Mouse (Mus musculus) neural tube, embryonic 12.5 days (tissue): ENCODE measurements at regions not wholly inside any gene's neighbourhood (a gene's known extent, or its start where the extent isn't known, plus 50 kb on each side); places are given as distances from the start of the nearest gene placed in this dataset.

Experiments used
- ATAC-seq: fragments of 200-750 bp; cut with Nextera tagmentation; 2 replicates; pipeline ENCODE4 v1.8.0; 2017; ENCODE audit warnings: low read depth, mild to moderate bottlenecking, moderate TSS enrichment, moderate library complexity; ENCODE audit not compliant: low FRiP score
- H3K27ac ChIP-seq: fragments of 300-500 bp; sonication (generic); 2 replicates; pipeline ENCODE4 v1.5.1; 2016
- H3K27me3 ChIP-seq: fragments of 300-500 bp; sonication (generic); replicated peaks from 2 replicates; pipeline ENCODE4 v1.6.1; 2016; ENCODE audit warnings: mild to moderate bottlenecking
- H3K36me3 ChIP-seq: fragments of 300-500 bp; sonication (generic); 2 replicates; pipeline ENCODE4 v1.6.1; 2016; ENCODE audit warnings: mild to moderate bottlenecking
- H3K4me1 ChIP-seq: fragments of 300-500 bp; sonication (generic); 2 replicates; pipeline ENCODE4 v1.6.1; 2016
- H3K4me2 ChIP-seq: fragments of 300-500 bp; sonication (generic); replicated peaks from 2 replicates; pipeline ENCODE4 v1.6.1; 2016; ENCODE audit warnings: mild to moderate bottlenecking
- H3K4me3 ChIP-seq: fragments of 300-500 bp; sonication (generic); 2 replicates; pipeline ENCODE4 v1.5.1; 2016
- H3K9ac ChIP-seq: fragments of 300-500 bp; sonication (generic); 2 replicates; pipeline ENCODE4 v1.6.1; 2016; ENCODE audit warnings: mild to moderate bottlenecking
- H3K9me3 ChIP-seq: fragments of 300-500 bp; sonication (generic); 2 replicates; pipeline ENCODE4 v1.6.1; 2016; ENCODE audit warnings: mild to moderate bottlenecking
- WGBS: fragments of 180-500 bp; shearing (Covaris S2); methylation state at CpG from one replicate; pipeline ENCODE4 v1.1.7; 2016; 5-methylcytosine and 5-hydroxymethylcytosine counted together

- Histone ChIP-seq H3K4me1 (no peaks in the 10 kb centered on the region), H3K27me3 (no peaks in the 10 kb centered on the region), H3K27ac (no peak overlapping the region), H3K9ac (no peak overlapping the region), H3K4me2 (no peak overlapping the region), H3K9me3 (no peaks in the 10 kb centered on the region), H3K36me3 (no peaks in the 10 kb centered on the region), H3K4me3 (no peak overlapping the region)
- no peak for ATAC-seq
These were observed 150.3 kb downstream of the Rnf152 start for GRCm38 (mm10) chr1:105206216-105206615.

GRCm38 (mm10) chr1:105199305-105199704 is 157.2 kb downstream of the Rnf152 start:
- no peaks in the 10 kb centered on the region for H3K36me3 ChIP-seq
- H3K9ac ChIP-seq = no peak overlapping the region
- 79% methylated on average over 3 of the region's 3 CpGs for WGBS
- H3K27me3 ChIP-seq = no peaks in the 10 kb centered on the region
- no peak overlapping the region for H3K4me3 ChIP-seq
- no peaks in the 10 kb centered on the region for H3K9me3 ChIP-seq
- no peaks in the 10 kb centered on the region for H3K4me1 ChIP-seq
- no peak overlapping the region for H3K27ac ChIP-seq
- no peak overlapping the region for H3K4me2 ChIP-seq
- no peak for ATAC-seq

- Histone ChIP-seq H3K36me3 (no peaks in the 10 kb centered on the region), H3K9me3 (no peaks in the 10 kb centered on the region), H3K27ac (no peak overlapping the region), H3K4me2 (no peak overlapping the region), H3K9ac (no peak overlapping the region), H3K27me3 (no peaks in the 10 kb centered on the region), H3K4me1 (no peaks in the 10 kb centered on the region), H3K4me3 (no peak overlapping the region)
- WGBS = 93% methylated on average over 3 of the region's 3 CpGs
- ATAC-seq = no peak
These were observed 165.4 kb downstream of the Rnf152 start for GRCm38 (mm10) chr1:105191126-105191525.

GRCm38 (mm10) chr1:105188920-105189266 is 167.6 kb downstream of the Rnf152 start:
- H3K4me2 ChIP-seq = no peak overlapping the region
- no peaks in the 10 kb centered on the region for H3K9me3 ChIP-seq
- no peak overlapping the region for H3K4me3 ChIP-seq
- no peaks in the 10 kb centered on the region for H3K36me3 ChIP-seq
- H3K27me3 ChIP-seq = no peaks in the 10 kb centered on the region
- no peak overlapping the region for H3K9ac ChIP-seq
- no peak for ATAC-seq
- H3K27ac ChIP-seq = no peak overlapping the region
- H3K4me1 ChIP-seq = no peaks in the 10 kb centered on the region

GRCm38 (mm10) chr1:105188210-105188919 is 168.1 kb downstream of the Rnf152 start:
- ATAC-seq = no peak
- no peak overlapping the region for H3K4me2 ChIP-seq
- 73% methylated on average over 3 of the region's 3 CpGs for WGBS
- no peaks in the 10 kb centered on the region for H3K4me1 ChIP-seq
- no peaks in the 10 kb centered on the region for H3K36me3 ChIP-seq
- no peaks in the 10 kb centered on the region for H3K27me3 ChIP-seq
- H3K27ac ChIP-seq = no peak overlapping the region
- H3K9ac ChIP-seq = no peak overlapping the region
- no peaks in the 10 kb centered on the region for H3K9me3 ChIP-seq
- no peak overlapping the region for H3K4me3 ChIP-seq

- peaks cover 1% of the 10 kb centered on the region; the same call in 1 of the 2 replicates for H3K4me1 ChIP-seq
- 89% methylated on average over 3 of the region's 3 CpGs for WGBS
- no peak overlapping the region for H3K27ac ChIP-seq
- H3K9ac ChIP-seq = no peak overlapping the region
- H3K4me2 ChIP-seq = no peak overlapping the region
- no peak for ATAC-seq
- no peaks in the 10 kb centered on the region for H3K9me3 ChIP-seq
- no peaks in the 10 kb centered on the region for H3K27me3 ChIP-seq
- H3K36me3 ChIP-seq = no peaks in the 10 kb centered on the region
- H3K4me3 ChIP-seq = no peak overlapping the region
These were observed 172.0 kb downstream of the Rnf152 start for GRCm38 (mm10) chr1:105184470-105184869.

- Histone ChIP-seq H3K27me3 (no peaks in the 10 kb centered on the region), H3K4me1 (peaks cover 11% of the 10 kb centered on the region), H3K9me3 (no peaks in the 10 kb centered on the region), H3K4me2 (no peak overlapping the region), H3K27ac (no peak overlapping the region), H3K36me3 (no peaks in the 10 kb centered on the region), H3K9ac (no peak overlapping the region), H3K4me3 (no peak overlapping the region)
- WGBS = 68% methylated on average over 3 of the region's 3 CpGs
- 0 out of 2 replicates have a peak, but pooled peaks have one; percentile 48 for ATAC-seq
These were observed 177.1 kb downstream of the Rnf152 start for GRCm38 (mm10) chr1:105179371-105179823.

GRCm38 (mm10) chr1:105178773-105179172 is 177.7 kb downstream of the Rnf152 start:
- Histone ChIP-seq H3K4me1 (peaks cover 11% of the 10 kb centered on the region), H3K4me2 (no peak overlapping the region), H3K9me3 (no peaks in the 10 kb centered on the region), H3K9ac (no peak overlapping the region), H3K27me3 (no peaks in the 10 kb centered on the region), H3K4me3 (no peak overlapping the region), H3K27ac (no peak overlapping the region), H3K36me3 (no peaks in the 10 kb centered on the region)
- ATAC-seq = 0 out of 2 replicates have a peak, but pooled peaks have one; percentile 48
- WGBS = 19% methylated on average over 6 of the region's 6 CpGs

GRCm38 (mm10) chr1:105177938-105178337 is 178.6 kb downstream of the Rnf152 start:
- Histone ChIP-seq H3K4me3 (no peak overlapping the region), H3K27ac (no peak overlapping the region), H3K27me3 (no peaks in the 10 kb centered on the region), H3K36me3 (no peaks in the 10 kb centered on the region), H3K4me2 (no peak overlapping the region), H3K9ac (no peak overlapping the region), H3K9me3 (no peaks in the 10 kb centered on the region), H3K4me1 (peaks cover 11% of the 10 kb centered on the region)
- ATAC-seq = no peak
- 79% methylated on average over 2 of the region's 2 CpGs for WGBS

GRCm38 (mm10) chr1:105177015-105177762 is 179.3 kb downstream of the Rnf152 start:
- no peak overlapping the region for H3K9ac ChIP-seq
- WGBS = 85% methylated on average over 10 of the region's 10 CpGs
- no peak for ATAC-seq

GRCm38 (mm10) chr1:105170979-105171378 is 185.5 kb downstream of the Rnf152 start:
- Histone ChIP-seq H3K27ac (no peak overlapping the region), H3K4me3 (no peak overlapping the region), H3K4me1 (no peaks in the 10 kb centered on the region), H3K27me3 (no peaks in the 10 kb centered on the region), H3K36me3 (no peaks in the 10 kb centered on the region), H3K9me3 (no peaks in the 10 kb centered on the region), H3K9ac (no peak overlapping the region), H3K4me2 (no peak overlapping the region)
- ATAC-seq = no peak
- WGBS = 88% methylated on average over 1 of the region's 1 CpGs

More at GRCm38 (mm10) chr1:105177015-105177762, 179.3 kb downstream of the Rnf152 start:
- no peaks in the 10 kb centered on the region for H3K36me3 ChIP-seq
- H3K27ac ChIP-seq = no peak overlapping the region
- H3K4me3 ChIP-seq = no peak overlapping the region
- H3K4me1 ChIP-seq = peaks cover 11% of the 10 kb centered on the region
- no peaks in the 10 kb centered on the region for H3K9me3 ChIP-seq
- H3K27me3 ChIP-seq = no peaks in the 10 kb centered on the region
- no peak overlapping the region for H3K4me2 ChIP-seq

- H3K4me3 ChIP-seq = no peak overlapping the region
- no peaks in the 10 kb centered on the region for H3K9me3 ChIP-seq
- H3K4me2 ChIP-seq = no peak overlapping the region
- H3K36me3 ChIP-seq = no peaks in the 10 kb centered on the region
- no peak for ATAC-seq
- H3K4me1 ChIP-seq = no peaks in the 10 kb centered on the region
- H3K27me3 ChIP-seq = no peaks in the 10 kb centered on the region
- H3K9ac ChIP-seq = no peak overlapping the region
- no peak overlapping the region for H3K27ac ChIP-seq
- WGBS = 87% methylated on average over 4 of the region's 4 CpGs
These were observed 186.4 kb downstream of the Rnf152 start for GRCm38 (mm10) chr1:105170114-105170506.
